Mouse (Mus musculus): ENCODE measurements at regions not wholly inside any gene's neighbourhood (a gene's known extent, or its start where the extent isn't known, plus 50 kb on each side); places are given as distances from the start of the nearest gene placed in this dataset.

- TF ChIP-seq POLR2A (IDR thresholded peaks at IDR 0.05; ENCODE audit: control insufficient read depth, low read depth, low read length) (no peak), CTCF (IDR thresholded peaks at IDR 0.05; ENCODE audit: control insufficient read depth, insufficient read depth, insufficient replicate concordance, low read depth, low read length) (no peak)
- no peak overlapping the region for H3K4me3 ChIP-seq (ENCODE audit: control insufficient read depth, low read depth, low read length)
- no peaks in the 10 kb centered on the region for H3K27me3 ChIP-seq (ENCODE audit: control insufficient read depth, insufficient read depth, low read length)
- H3K4me1 ChIP-seq (ENCODE audit: control insufficient read depth, insufficient read depth, low read length): no peaks in the 10 kb centered on the region; the same call in 1 of the 2 replicates
- no peaks in the 10 kb centered on the region for H3K36me3 ChIP-seq (ENCODE audit: control insufficient read depth, insufficient read depth, low read length)
- H3K27ac ChIP-seq (ENCODE audit: control insufficient read depth, insufficient read depth, low read depth, low read length): no peak overlapping the region
Measured at GRCm38 (mm10) chr13:48717036-48717435, 54.2 kb downstream of the Barx1 start.

GRCm38 (mm10) chr13:48717451-48717850, 54.7 kb downstream of the Barx1 start:
- no peak for TF ChIP-seq CTCF (IDR thresholded peaks at IDR 0.05; ENCODE audit: control insufficient read depth, insufficient read depth, insufficient replicate concordance, low read depth, low read length)
- no peak for TF ChIP-seq POLR2A (IDR thresholded peaks at IDR 0.05; ENCODE audit: control insufficient read depth, low read depth, low read length)
- no peak overlapping the region for H3K27ac ChIP-seq (ENCODE audit: control insufficient read depth, insufficient read depth, low read depth, low read length)
- H3K27me3 ChIP-seq (ENCODE audit: control insufficient read depth, insufficient read depth, low read length): no peaks in the 10 kb centered on the region
- no peaks in the 10 kb centered on the region for H3K36me3 ChIP-seq (ENCODE audit: control insufficient read depth, insufficient read depth, low read length)
- no peak overlapping the region for H3K4me3 ChIP-seq (ENCODE audit: control insufficient read depth, low read depth, low read length)
- H3K4me1 ChIP-seq (ENCODE audit: control insufficient read depth, insufficient read depth, low read length): no peaks in the 10 kb centered on the region; the same call in 1 of the 2 replicates

GRCm38 (mm10) chr13:48723676-48724075, 60.9 kb downstream of the Barx1 start:
- Histone ChIP-seq H3K36me3 (ENCODE audit: control insufficient read depth, insufficient read depth, low read length) (no peaks in the 10 kb centered on the region), H3K4me3 (ENCODE audit: control insufficient read depth, low read depth, low read length) (no peak overlapping the region), H3K27ac (ENCODE audit: control insufficient read depth, insufficient read depth, low read depth, low read length) (no peak overlapping the region), H3K4me1 (ENCODE audit: control insufficient read depth, insufficient read depth, low read length) (no peaks in the 10 kb centered on the region), H3K27me3 (ENCODE audit: control insufficient read depth, insufficient read depth, low read length) (no peaks in the 10 kb centered on the region)
- no peak for TF ChIP-seq CTCF (IDR thresholded peaks at IDR 0.05; ENCODE audit: control insufficient read depth, insufficient read depth, insufficient replicate concordance, low read depth, low read length)
- TF ChIP-seq POLR2A (IDR thresholded peaks at IDR 0.05; ENCODE audit: control insufficient read depth, low read depth, low read length): no peak

- H3K27ac ChIP-seq (ENCODE audit: control insufficient read depth, insufficient read depth, low read depth, low read length): no peak overlapping the region
- H3K36me3 ChIP-seq (ENCODE audit: control insufficient read depth, insufficient read depth, low read length): no peaks in the 10 kb centered on the region
- no peaks in the 10 kb centered on the region; the same call in 1 of the 2 replicates for H3K27me3 ChIP-seq (ENCODE audit: control insufficient read depth, insufficient read depth, low read length)
- no peak overlapping the region for H3K4me3 ChIP-seq (ENCODE audit: control insufficient read depth, low read depth, low read length)
- TF ChIP-seq POLR2A (IDR thresholded peaks at IDR 0.05; ENCODE audit: control insufficient read depth, low read depth, low read length) (no peak), CTCF (IDR thresholded peaks at IDR 0.05; ENCODE audit: control insufficient read depth, insufficient read depth, insufficient replicate concordance, low read depth, low read length) (no peak; the same call in 1 of the 2 replicates)
- peaks cover 5% of the 10 kb centered on the region for H3K4me1 ChIP-seq (ENCODE audit: control insufficient read depth, insufficient read depth, low read length)
Measured at GRCm38 (mm10) chr13:48726430-48726829, 63.6 kb downstream of the Barx1 start.

- Histone ChIP-seq H3K4me1 (ENCODE audit: control insufficient read depth, insufficient read depth, low read length) (peaks cover 16% of the 10 kb centered on the region), H3K27me3 (ENCODE audit: control insufficient read depth, insufficient read depth, low read length) (no peaks in the 10 kb centered on the region; the same call in 1 of the 2 replicates), H3K36me3 (ENCODE audit: control insufficient read depth, insufficient read depth, low read length) (no peaks in the 10 kb centered on the region), H3K27ac (ENCODE audit: control insufficient read depth, insufficient read depth, low read depth, low read length) (no peak overlapping the region), H3K4me3 (ENCODE audit: control insufficient read depth, low read depth, low read length) (peak overlapping the region; percentile 14)
- TF ChIP-seq CTCF (IDR thresholded peaks at IDR 0.05; ENCODE audit: control insufficient read depth, insufficient read depth, insufficient replicate concordance, low read depth, low read length) (no peak), POLR2A (IDR thresholded peaks at IDR 0.05; ENCODE audit: control insufficient read depth, low read depth, low read length) (no peak)
Measured at GRCm38 (mm10) chr13:48731046-48731996, 68.5 kb downstream of the Barx1 start.

- Histone ChIP-seq H3K4me3 (ENCODE audit: control insufficient read depth, low read depth, low read length) (peak overlapping the region; percentile 2), H3K27ac (ENCODE audit: control insufficient read depth, insufficient read depth, low read depth, low read length) (no peak overlapping the region), H3K36me3 (ENCODE audit: control insufficient read depth, insufficient read depth, low read length) (no peaks in the 10 kb centered on the region), H3K27me3 (ENCODE audit: control insufficient read depth, insufficient read depth, low read length) (no peaks in the 10 kb centered on the region; the same call in 1 of the 2 replicates), H3K4me1 (ENCODE audit: control insufficient read depth, insufficient read depth, low read length) (peaks cover 16% of the 10 kb centered on the region)
- TF ChIP-seq CTCF (IDR thresholded peaks at IDR 0.05; ENCODE audit: control insufficient read depth, insufficient read depth, insufficient replicate concordance, low read depth, low read length): peak; percentile 80
- no peak for TF ChIP-seq POLR2A (IDR thresholded peaks at IDR 0.05; ENCODE audit: control insufficient read depth, low read depth, low read length)
Measured at GRCm38 (mm10) chr13:48732168-48732841, 69.5 kb downstream of the Barx1 start.

- Histone ChIP-seq H3K4me1 (ENCODE audit: control insufficient read depth, insufficient read depth, low read length) (peaks cover 16% of the 10 kb centered on the region), H3K4me3 (ENCODE audit: control insufficient read depth, low read depth, low read length) (peak overlapping the region; percentile 38), H3K27ac (ENCODE audit: control insufficient read depth, insufficient read depth, low read depth, low read length) (no peak overlapping the region), H3K27me3 (ENCODE audit: control insufficient read depth, insufficient read depth, low read length) (no peaks in the 10 kb centered on the region; the same call in 1 of the 2 replicates), H3K36me3 (ENCODE audit: control insufficient read depth, insufficient read depth, low read length) (no peaks in the 10 kb centered on the region)
- no peak for TF ChIP-seq CTCF (IDR thresholded peaks at IDR 0.05; ENCODE audit: control insufficient read depth, insufficient read depth, insufficient replicate concordance, low read depth, low read length)
- no peak for TF ChIP-seq POLR2A (IDR thresholded peaks at IDR 0.05; ENCODE audit: control insufficient read depth, low read depth, low read length)
Measured at GRCm38 (mm10) chr13:48734985-48735384, 72.2 kb downstream of the Barx1 start.
